Mouse (Mus musculus) olfactory bulb, adult 2 months (tissue): ENCODE data around the gene Rab3gap2.

Experiments used
- CTCF ChIP-seq: fragments of 200-500 bp; IDR thresholded peaks from 2 replicates; pipeline ENCODE4 v1.5.1; 2012; ENCODE audit warnings: low read depth, mild to moderate bottlenecking, low read length, moderate library complexity; ENCODE audit not compliant: insufficient read depth
- POLR2A ChIP-seq: fragments of 200-500 bp; IDR thresholded peaks from 2 replicates; pipeline ENCODE4 v1.6.1; 2012; ENCODE audit warnings: mild to moderate bottlenecking, low read depth, low read length, moderate library complexity; ENCODE audit not compliant: insufficient read depth

- TF ChIP-seq POLR2A (peak; percentile 87), CTCF (no peak)
Measured at GRCm38 (mm10) chr1:185328721-185329610, 125.0 kb downstream of the Rab3gap2 start, which contains the start of gene Iars2.
